Mouse (Mus musculus) lung, adult 2 months (tissue): ENCODE data around the gene Smu1. TPM values are rescaled to one million over a fixed set of nuclear protein-coding genes. Genes with fewer than 3 reads are reported as not detected.
A peak's percentile ranks its signal among the peaks of the same experiment; 100 is the strongest.

Experiments used
- DNase-seq: peaks from one replicate; pipeline ENCODE4 v3.0.0; 2022
- H3K4me1 ChIP-seq: fragments of 200-500 bp; 2 replicates; pipeline ENCODE4 v1.6.1; 2011; ENCODE audit warnings: low read length; ENCODE audit not compliant: control insufficient read depth, insufficient read depth
- H3K4me3 ChIP-seq: fragments of 200-500 bp; replicated peaks from 2 replicates; pipeline ENCODE3; 2011; ENCODE audit warnings: low read depth, mild to moderate bottlenecking, control low read depth, low read length; ENCODE audit errors: extremely low read depth
- CTCF ChIP-seq: fragments of 200-500 bp; IDR thresholded peaks from 2 replicates; pipeline ENCODE4 v1.5.1; 2011; ENCODE audit warnings: mild to moderate bottlenecking, low read length, control low read depth; ENCODE audit not compliant: insufficient read depth
- POLR2A ChIP-seq: fragments of 200-500 bp; IDR thresholded peaks from 2 replicates; pipeline ENCODE4 v1.6.1; 2011; ENCODE audit warnings: low read depth, mild to moderate bottlenecking, control low read depth, low read length, borderline replicate concordance; ENCODE audit errors: extremely low read depth
- WGBS: fragments of 180-500 bp; shearing (Covaris S2); methylation state at CpG from one replicate; pipeline ENCODE4 v1.1.7; 2018; 5-methylcytosine and 5-hydroxymethylcytosine counted together
- polyA plus RNA-seq: library from polyadenylated mRNA; depleted of rRNA; stranded (reverse); fragments of >200 nt; gene quantifications from 2 replicates; pipeline ENCODE4 v1.2.3, GENCODE M21; 2012

Smu1 gene
- polyA plus RNA-seq, 1 experiment, result 21.5 TPM

DNA sequence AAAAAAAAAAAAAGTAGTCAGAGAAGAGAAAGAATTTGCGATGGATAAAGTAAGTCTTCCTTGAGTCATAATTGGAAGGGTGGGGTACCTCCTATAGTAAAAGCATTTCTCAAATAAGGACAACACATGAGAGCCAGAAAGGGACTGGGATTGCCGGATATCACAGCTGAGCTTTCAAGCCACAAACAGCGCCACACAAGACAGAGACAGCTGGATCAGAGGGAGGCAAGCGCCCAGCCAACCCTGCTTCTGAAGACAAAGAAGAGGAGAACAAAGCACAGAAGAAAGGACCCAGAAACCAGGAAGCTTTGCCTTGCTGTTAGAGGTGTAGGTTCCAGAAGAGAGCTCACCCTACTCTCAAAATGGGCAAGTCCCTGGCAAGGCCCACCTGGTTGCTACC, 28.9 kb upstream of the Smu1 start:
- Histone ChIP-seq H3K4me3 (no peak overlapping the region), H3K4me1 (peaks cover 5% of the 10 kb centered on the region; the same call in 1 of the 2 replicates)
- DNase-seq, result no peak
- 87% methylated on average over 4 of the region's 4 CpGs for WGBS
- TF ChIP-seq CTCF (no peak), POLR2A (no peak)

DNA sequence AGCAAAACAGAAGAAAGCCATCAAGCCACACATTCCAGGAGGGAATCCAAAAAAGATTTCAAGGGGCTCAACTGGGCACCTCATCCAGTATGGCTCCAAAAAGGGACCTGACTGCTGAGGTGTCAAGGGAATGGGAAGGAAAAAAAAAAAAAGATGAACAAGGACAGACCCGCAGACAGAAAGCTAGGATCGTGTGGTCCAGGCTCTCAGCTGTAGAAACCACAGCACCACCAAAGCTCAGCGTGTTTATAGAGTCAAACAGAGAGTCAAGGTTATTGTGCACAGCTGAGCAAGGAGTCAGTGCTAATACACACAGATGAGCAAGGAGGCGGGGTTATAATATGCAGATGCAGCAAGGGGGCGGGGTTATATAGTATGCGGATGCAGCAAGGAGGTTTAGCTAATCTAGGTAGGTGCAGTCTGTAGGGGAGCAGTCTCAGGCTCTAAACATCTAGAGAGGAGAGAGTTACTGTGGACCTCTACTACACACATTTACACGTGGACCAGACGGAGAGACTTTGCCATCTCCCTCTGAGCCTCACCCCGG, 28.0 kb upstream of the Smu1 start:
- no peak for DNase-seq
- TF ChIP-seq POLR2A, result no peak
- TF ChIP-seq CTCF, result no peak
- WGBS, result 78% methylated on average over 9 of the region's 9 CpGs
- H3K4me3 ChIP-seq, result no peak overlapping the region
- H3K4me1 ChIP-seq, result peaks cover 6% of the 10 kb centered on the region; the same call in 1 of the 2 replicates

GRCm38 (mm10) chr4:40784556-40785169, 26.9 kb upstream of the Smu1 start:
- TF ChIP-seq POLR2A (no peak), CTCF (no peak)
- peak; percentile 53 for DNase-seq
- Histone ChIP-seq H3K4me1 (peaks cover 6% of the 10 kb centered on the region; the same call in 1 of the 2 replicates), H3K4me3 (no peak overlapping the region)
- WGBS, result 23% methylated on average over 10 of the region's 10 CpGs

GRCm38 (mm10) chr4:40783049-40783448, 25.3 kb upstream of the Smu1 start:
- no peak for DNase-seq
- Histone ChIP-seq H3K4me1 (peaks cover 6% of the 10 kb centered on the region; the same call in 1 of the 2 replicates), H3K4me3 (no peak overlapping the region)
- TF ChIP-seq POLR2A, result no peak
- WGBS, result 89% methylated on average over 4 of the region's 4 CpGs

GRCm38 (mm10) chr4:40781797-40782495, 24.2 kb upstream of the Smu1 start:
- TF ChIP-seq CTCF (no peak), POLR2A (no peak)
- WGBS, result 37% methylated on average over 8 of the region's 8 CpGs
- DNase-seq, result no peak
- Histone ChIP-seq H3K4me3 (no peak overlapping the region), H3K4me1 (peaks cover 9% of the 10 kb centered on the region)

- TF ChIP-seq POLR2A (no peak), CTCF (no peak)
- H3K4me1 ChIP-seq, result peaks cover 10% of the 10 kb centered on the region
- DNase-seq, result no peak
- H3K4me3 ChIP-seq, result no peak overlapping the region
- 18% methylated on average over 3 of the region's 3 CpGs for WGBS
Measured at GRCm38 (mm10) chr4:40781143-40781542, 23.4 kb upstream of the Smu1 start.

GRCm38 (mm10) chr4:40778656-40779055, 20.9 kb upstream of the Smu1 start:
- TF ChIP-seq POLR2A, result no peak
- peak; percentile 16; the same call in 1 of the 2 replicates for TF ChIP-seq CTCF
- Histone ChIP-seq H3K4me1 (peaks cover 17% of the 10 kb centered on the region), H3K4me3 (no peak overlapping the region)
- WGBS, result 75% methylated on average over 6 of the region's 6 CpGs
- DNase-seq, result no peak

GRCm38 (mm10) chr4:40777116-40777515, 19.4 kb upstream of the Smu1 start:
- no peak for DNase-seq
- H3K4me1 ChIP-seq, result peaks cover 19% of the 10 kb centered on the region
- TF ChIP-seq POLR2A (no peak), CTCF (no peak)
- WGBS, result 47% methylated on average over 2 of the region's 2 CpGs
- H3K4me3 ChIP-seq, result no peak overlapping the region

DNA sequence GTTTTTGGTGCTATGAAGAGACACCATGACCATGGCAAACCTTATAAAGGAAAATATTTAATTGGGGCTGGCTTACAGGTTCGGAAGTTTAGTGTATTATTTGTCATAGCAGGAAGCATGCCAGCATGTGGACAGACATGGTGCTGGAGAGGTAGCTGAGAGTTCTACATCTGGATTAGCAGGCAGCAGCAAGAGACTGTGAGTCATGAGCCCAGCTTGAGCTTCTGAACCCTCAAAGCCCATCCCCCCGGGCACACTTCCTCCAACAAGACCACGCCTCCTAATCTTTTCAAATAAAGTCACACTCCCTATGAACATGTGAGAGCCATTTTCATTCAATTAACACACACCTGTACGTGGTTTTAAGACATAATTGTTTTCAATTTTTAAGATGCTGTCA, 18.7 kb upstream of the Smu1 start:
- 55% methylated on average over 4 of the region's 4 CpGs for WGBS
- TF ChIP-seq CTCF (no peak), POLR2A (no peak)
- no peak overlapping the region for H3K4me3 ChIP-seq
- no peak for DNase-seq
- peaks cover 14% of the 10 kb centered on the region for H3K4me1 ChIP-seq

DNA sequence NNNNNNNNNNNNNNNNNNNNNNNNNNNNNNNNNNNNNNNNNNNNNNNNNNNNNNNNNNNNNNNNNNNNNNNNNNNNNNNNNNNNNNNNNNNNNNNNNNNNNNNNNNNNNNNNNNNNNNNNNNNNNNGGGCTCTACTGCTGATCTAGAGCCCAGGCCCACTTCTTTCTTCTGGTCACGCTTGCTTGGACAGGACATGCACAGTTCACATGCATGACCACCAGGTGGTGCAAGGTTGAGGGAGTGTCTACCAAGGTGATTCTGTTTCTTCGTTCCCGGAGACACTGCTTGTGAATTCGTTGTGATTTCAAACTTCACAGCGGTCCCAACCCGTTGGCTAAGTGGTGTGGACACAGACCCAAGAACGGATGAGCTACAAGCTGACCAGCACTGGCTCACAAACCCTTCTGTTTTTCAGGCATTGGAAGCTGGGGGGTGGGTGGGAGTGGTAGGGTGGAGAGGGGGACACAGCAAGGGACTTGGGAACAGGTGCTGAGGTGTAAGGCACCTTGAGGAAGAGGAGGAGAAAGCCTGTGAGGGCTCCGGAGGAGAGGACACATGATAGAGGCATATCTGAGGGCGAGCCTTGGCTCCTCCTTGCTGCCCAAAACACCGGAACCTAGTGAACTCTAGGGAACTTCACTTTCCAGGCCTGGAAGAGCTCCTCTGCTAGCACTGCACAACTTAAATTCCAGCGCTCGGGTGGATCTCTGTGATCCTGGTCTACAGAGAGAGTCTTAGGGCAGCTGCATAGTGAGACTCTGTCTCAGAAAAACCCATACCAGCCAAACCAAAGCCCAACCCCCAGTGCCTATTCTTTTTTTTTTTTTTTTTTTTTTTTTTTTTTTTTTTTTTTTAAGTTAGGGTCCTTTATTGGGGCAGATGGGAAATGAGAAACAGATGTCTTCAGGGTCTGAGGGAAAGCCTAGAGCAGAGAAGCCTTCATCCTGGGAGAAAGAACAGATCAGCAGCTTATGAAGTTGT, 16.8 kb upstream of the Smu1 start:
- peak; percentile 75 for DNase-seq
- TF ChIP-seq POLR2A, result no peak
- TF ChIP-seq CTCF, result peak; percentile 96
- H3K4me3 ChIP-seq, result no peak overlapping the region
- 10% methylated on average over 12 of the region's 12 CpGs for WGBS
- H3K4me1 ChIP-seq, result peaks cover 14% of the 10 kb centered on the region
